Mouse (Mus musculus): ENCODE data around the gene Pak6. TPM values are rescaled to one million over a fixed set of nuclear protein-coding genes. Genes with fewer than 3 reads are reported as not detected.

Gene Pak6
- polyA plus RNA-seq, 1 experiment from 2014 or later, result 5.2 TPM

- Histone ChIP-seq H3K4me3 (replicated peaks; ENCODE audit: low read length) (peak overlapping the region; percentile 52), H3K36me3 (ENCODE audit: control insufficient read depth, insufficient read depth, low read length) (no peaks in the 10 kb centered on the region), H3K4me1 (ENCODE audit: control insufficient read depth, insufficient read depth, low read length) (peaks cover 53% of the 10 kb centered on the region), H3K27me3 (ENCODE audit: control insufficient read depth, insufficient read depth, low read length) (no peaks in the 10 kb centered on the region), H3K4me2 (ENCODE audit: low read depth, low read length) (peak overlapping the region; percentile 64), H3K9me3 (replicated peaks; ENCODE audit: control insufficient read depth, low read length) (no peaks in the 10 kb centered on the region), H3K9ac (ENCODE audit: low read length) (peak overlapping the region; percentile 73), H3K27ac (ENCODE audit: low read length) (peak overlapping the region; percentile 61)
- peak; percentile 44; the same call in 1 of the 2 replicates for ATAC-seq (ENCODE audit: insufficient read depth, low FRiP score)
- 8% methylated on average over 4 of the region's 4 CpGs for whole genome bisulfite sequencing
Observed at GRCm38 (mm10) chr2:118659998-118660452, 3.1 kb upstream of the Pak6 start.

GRCm38 (mm10) chr2:118661891-118662290, 1.2 kb upstream of the Pak6 start:
- no peak overlapping the region for H3K4me3 ChIP-seq (replicated peaks; ENCODE audit: low read length)
- H3K9me3 ChIP-seq (replicated peaks; ENCODE audit: control insufficient read depth, low read length), result no peaks in the 10 kb centered on the region
- 61% methylated on average over 9 of the region's 9 CpGs for WGBS
- H3K27me3 ChIP-seq (ENCODE audit: control insufficient read depth, insufficient read depth, low read length), result no peaks in the 10 kb centered on the region
- peaks cover 45% of the 10 kb centered on the region for H3K4me1 ChIP-seq (ENCODE audit: control insufficient read depth, insufficient read depth, low read length)
- H3K36me3 ChIP-seq (ENCODE audit: control insufficient read depth, insufficient read depth, low read length), result no peaks in the 10 kb centered on the region
- no peak overlapping the region for H3K27ac ChIP-seq (ENCODE audit: low read length)
- H3K9ac ChIP-seq (ENCODE audit: low read length), result no peak overlapping the region
- ATAC-seq (ENCODE audit: insufficient read depth, low FRiP score), result no peak
- no peak overlapping the region for H3K4me2 ChIP-seq (ENCODE audit: low read depth, low read length)

GRCm38 (mm10) chr2:118663804-118664766, 982 bp downstream of the Pak6 start:
- no peaks in the 10 kb centered on the region for H3K36me3 ChIP-seq (ENCODE audit: control insufficient read depth, insufficient read depth, low read length)
- H3K4me1 ChIP-seq (ENCODE audit: control insufficient read depth, insufficient read depth, low read length), result peaks cover 32% of the 10 kb centered on the region
- peak overlapping the region; percentile 68 for H3K4me2 ChIP-seq (ENCODE audit: low read depth, low read length)
- ATAC-seq (ENCODE audit: insufficient read depth, low FRiP score), result peak; percentile 84
- H3K27me3 ChIP-seq (ENCODE audit: control insufficient read depth, insufficient read depth, low read length), result no peaks in the 10 kb centered on the region
- 53% methylated on average over 19 of the region's 19 CpGs for WGBS
- H3K27ac ChIP-seq (ENCODE audit: low read length), result peak overlapping the region; percentile 84
- peak overlapping the region; percentile 47 for H3K4me3 ChIP-seq (replicated peaks; ENCODE audit: low read length)
- H3K9ac ChIP-seq (ENCODE audit: low read length), result peak overlapping the region; percentile 67
- H3K9me3 ChIP-seq (replicated peaks; ENCODE audit: control insufficient read depth, low read length), result no peaks in the 10 kb centered on the region

GRCm38 (mm10) chr2:118664975-118665516, 1.9 kb downstream of the Pak6 start:
- Histone ChIP-seq H3K9ac (ENCODE audit: low read length) (no peak overlapping the region), H3K9me3 (replicated peaks; ENCODE audit: control insufficient read depth, low read length) (no peaks in the 10 kb centered on the region), H3K4me1 (ENCODE audit: control insufficient read depth, insufficient read depth, low read length) (peaks cover 25% of the 10 kb centered on the region), H3K27ac (ENCODE audit: low read length) (no peak overlapping the region), H3K4me3 (replicated peaks; ENCODE audit: low read length) (no peak overlapping the region), H3K27me3 (ENCODE audit: control insufficient read depth, insufficient read depth, low read length) (no peaks in the 10 kb centered on the region), H3K36me3 (ENCODE audit: control insufficient read depth, insufficient read depth, low read length) (no peaks in the 10 kb centered on the region), H3K4me2 (ENCODE audit: low read depth, low read length) (no peak overlapping the region)
- ATAC-seq (ENCODE audit: insufficient read depth, low FRiP score), result no peak
- WGBS, result 55% methylated on average over 3 of the region's 3 CpGs

- WGBS, result 80% methylated on average over 4 of the region's 4 CpGs
- H3K4me2 ChIP-seq (ENCODE audit: low read depth, low read length), result no peak overlapping the region
- H3K9me3 ChIP-seq (replicated peaks; ENCODE audit: control insufficient read depth, low read length), result no peaks in the 10 kb centered on the region
- no peaks in the 10 kb centered on the region for H3K36me3 ChIP-seq (ENCODE audit: control insufficient read depth, insufficient read depth, low read length)
- H3K9ac ChIP-seq (ENCODE audit: low read length), result no peak overlapping the region
- no peak overlapping the region for H3K27ac ChIP-seq (ENCODE audit: low read length)
- ATAC-seq (ENCODE audit: insufficient read depth, low FRiP score), result no peak
- no peaks in the 10 kb centered on the region for H3K27me3 ChIP-seq (ENCODE audit: control insufficient read depth, insufficient read depth, low read length)
- no peak overlapping the region for H3K4me3 ChIP-seq (replicated peaks; ENCODE audit: low read length)
- H3K4me1 ChIP-seq (ENCODE audit: control insufficient read depth, insufficient read depth, low read length), result peaks cover 22% of the 10 kb centered on the region
Observed at GRCm38 (mm10) chr2:118665616-118666015, 2.5 kb downstream of the Pak6 start.

- 52% methylated on average over 5 of the region's 5 CpGs for WGBS
- no peak overlapping the region for H3K4me2 ChIP-seq (ENCODE audit: low read depth, low read length)
- H3K4me3 ChIP-seq (replicated peaks; ENCODE audit: low read length), result no peak overlapping the region
- H3K27ac ChIP-seq (ENCODE audit: low read length), result no peak overlapping the region
- no peaks in the 10 kb centered on the region for H3K27me3 ChIP-seq (ENCODE audit: control insufficient read depth, insufficient read depth, low read length)
- H3K36me3 ChIP-seq (ENCODE audit: control insufficient read depth, insufficient read depth, low read length), result no peaks in the 10 kb centered on the region
- H3K9ac ChIP-seq (ENCODE audit: low read length), result no peak overlapping the region
- peaks cover 22% of the 10 kb centered on the region for H3K4me1 ChIP-seq (ENCODE audit: control insufficient read depth, insufficient read depth, low read length)
- no peak for ATAC-seq (ENCODE audit: insufficient read depth, low FRiP score)
- H3K9me3 ChIP-seq (replicated peaks; ENCODE audit: control insufficient read depth, low read length), result no peaks in the 10 kb centered on the region
Observed at GRCm38 (mm10) chr2:118667181-118667580, 4.1 kb downstream of the Pak6 start.

GRCm38 (mm10) chr2:118669245-118669644, 6.1 kb downstream of the Pak6 start:
- Histone ChIP-seq H3K4me2 (ENCODE audit: low read depth, low read length) (no peak overlapping the region), H3K9ac (ENCODE audit: low read length) (no peak overlapping the region), H3K27me3 (ENCODE audit: control insufficient read depth, insufficient read depth, low read length) (peaks cover 4% of the 10 kb centered on the region; the same call in 1 of the 2 replicates), H3K4me3 (replicated peaks; ENCODE audit: low read length) (no peak overlapping the region), H3K4me1 (ENCODE audit: control insufficient read depth, insufficient read depth, low read length) (peaks cover 6% of the 10 kb centered on the region), H3K36me3 (ENCODE audit: control insufficient read depth, insufficient read depth, low read length) (no peaks in the 10 kb centered on the region), H3K27ac (ENCODE audit: low read length) (peak overlapping the region; percentile 33; the same call in 1 of the 2 replicates), H3K9me3 (replicated peaks; ENCODE audit: control insufficient read depth, low read length) (no peaks in the 10 kb centered on the region)
- no peak for ATAC-seq (ENCODE audit: insufficient read depth, low FRiP score)
- WGBS, result 61% methylated on average over 6 of the region's 6 CpGs

- 23% methylated on average over 2 of the region's 2 CpGs for WGBS
- H3K27me3 ChIP-seq (ENCODE audit: control insufficient read depth, insufficient read depth, low read length), result peaks cover 6% of the 10 kb centered on the region; the same call in 1 of the 2 replicates
- H3K4me3 ChIP-seq (replicated peaks; ENCODE audit: low read length), result no peak overlapping the region
- peak; percentile 32; the same call in 1 of the 2 replicates for ATAC-seq (ENCODE audit: insufficient read depth, low FRiP score)
- no peaks in the 10 kb centered on the region for H3K36me3 ChIP-seq (ENCODE audit: control insufficient read depth, insufficient read depth, low read length)
- no peak overlapping the region for H3K27ac ChIP-seq (ENCODE audit: low read length)
- no peak overlapping the region for H3K4me2 ChIP-seq (ENCODE audit: low read depth, low read length)
- 0 out of 2 replicates have a peak, but pooled peaks cover 2% of the 10 kb centered on the region for H3K4me1 ChIP-seq (ENCODE audit: control insufficient read depth, insufficient read depth, low read length)
- H3K9me3 ChIP-seq (replicated peaks; ENCODE audit: control insufficient read depth, low read length), result no peaks in the 10 kb centered on the region
- H3K9ac ChIP-seq (ENCODE audit: low read length), result no peak overlapping the region
Observed at GRCm38 (mm10) chr2:118669785-118670184, 6.7 kb downstream of the Pak6 start.

- Histone ChIP-seq H3K4me2 (ENCODE audit: low read depth, low read length) (no peak overlapping the region), H3K36me3 (ENCODE audit: control insufficient read depth, insufficient read depth, low read length) (no peaks in the 10 kb centered on the region), H3K9ac (ENCODE audit: low read length) (no peak overlapping the region), H3K4me3 (replicated peaks; ENCODE audit: low read length) (no peak overlapping the region), H3K9me3 (replicated peaks; ENCODE audit: control insufficient read depth, low read length) (no peaks in the 10 kb centered on the region), H3K27ac (ENCODE audit: low read length) (no peak overlapping the region), H3K27me3 (ENCODE audit: control insufficient read depth, insufficient read depth, low read length) (peaks cover 17% of the 10 kb centered on the region), H3K4me1 (ENCODE audit: control insufficient read depth, insufficient read depth, low read length) (0 out of 2 replicates have a peak, but pooled peaks cover 5% of the 10 kb centered on the region)
- WGBS, result 67% methylated on average over 1 of the region's 1 CpGs
- ATAC-seq (ENCODE audit: insufficient read depth, low FRiP score), result no peak
Observed at GRCm38 (mm10) chr2:118671728-118672127, 8.6 kb downstream of the Pak6 start.

Data from stomach, embryonic 16.5 days (tissue).